Mouse (Mus musculus): ENCODE results near the gene Baz1a. TPM values are rescaled to one million over a fixed set of nuclear protein-coding genes. Genes with fewer than 3 reads are reported as not detected.

The Baz1a gene
- total RNA-seq (2022): 1 to 10 TPM in 3 of 4 experiments, under 1 TPM in 1; 0.49 to 4.9 (median 2.1) TPM

- no peak for DNase-seq (ENCODE audit: low spot score in 2 of 2)
These were observed at the start of gene Baz1a for GRCm38 (mm10) chr12:55013626-55014398. TSS of gene Baz1a (minus strand) at chr12:55014348.

- DNase-seq (ENCODE audit: low spot score in 2 of 2): no peak
These were observed 48.0 kb upstream of the Baz1a start for GRCm38 (mm10) chr12:55062141-55062540.

GRCm38 (mm10) chr12:55061006-55061405 is 46.9 kb upstream of the Baz1a start:
- no peak for DNase-seq (ENCODE audit: low spot score in 2 of 2)

- no peak for DNase-seq (ENCODE audit: low spot score in 2 of 2)
These were observed 46.2 kb upstream of the Baz1a start for GRCm38 (mm10) chr12:55060212-55060898.

GRCm38 (mm10) chr12:55059812-55060211 is 45.7 kb upstream of the Baz1a start:
- no peak for DNase-seq (ENCODE audit: low spot score in 2 of 2)

GRCm38 (mm10) chr12:55058865-55059615 is 44.9 kb upstream of the Baz1a start:
- no peak for DNase-seq (ENCODE audit: low spot score in 2 of 2)

- DNase-seq (ENCODE audit: low spot score in 2 of 2): no peak
These were observed 42.6 kb upstream of the Baz1a start for GRCm38 (mm10) chr12:55056703-55057102.

- no peak for DNase-seq (ENCODE audit: low spot score in 2 of 2)
These were observed 40.5 kb upstream of the Baz1a start for GRCm38 (mm10) chr12:55054551-55055241.

GRCm38 (mm10) chr12:55053267-55053666 is 39.1 kb upstream of the Baz1a start:
- DNase-seq (ENCODE audit: low spot score in 2 of 2): no peak

GRCm38 (mm10) chr12:55051210-55052173 is 37.3 kb upstream of the Baz1a start:
- no peak for DNase-seq (ENCODE audit: low spot score in 2 of 2)

GRCm38 (mm10) chr12:55049731-55050353 is 35.7 kb upstream of the Baz1a start:
- no peak for DNase-seq (ENCODE audit: low spot score in 2 of 2)

GRCm38 (mm10) chr12:55041011-55041410 is 26.9 kb upstream of the Baz1a start:
- no peak for DNase-seq (ENCODE audit: low spot score in 2 of 2)

- no peak for DNase-seq (ENCODE audit: low spot score in 2 of 2)
These were observed 12.9 kb upstream of the Baz1a start for GRCm38 (mm10) chr12:55027088-55027487.

- no peak for DNase-seq (ENCODE audit: low spot score in 2 of 2)
These were observed 9.1 kb upstream of the Baz1a start for GRCm38 (mm10) chr12:55023284-55023683.

GRCm38 (mm10) chr12:55019421-55019877 is 5.3 kb upstream of the Baz1a start:
- no peak for DNase-seq (ENCODE audit: low spot score in 2 of 2)

GRCm38 (mm10) chr12:55017119-55017721 is 3.1 kb upstream of the Baz1a start:
- no peak for DNase-seq (ENCODE audit: low spot score in 2 of 2)

GRCm38 (mm10) chr12:55016339-55017118 is 2.4 kb upstream of the Baz1a start:
- DNase-seq (ENCODE audit: low spot score in 2 of 2): no peak

GRCm38 (mm10) chr12:55015428-55015827 is 1.3 kb upstream of the Baz1a start:
- DNase-seq (ENCODE audit: low spot score in 2 of 2): no peak

All from layer of hippocampus, adult 8-10 months (tissue).